19 mouse cellular contexts compared by ENCODE assay signal in the genomic region with DNA sequence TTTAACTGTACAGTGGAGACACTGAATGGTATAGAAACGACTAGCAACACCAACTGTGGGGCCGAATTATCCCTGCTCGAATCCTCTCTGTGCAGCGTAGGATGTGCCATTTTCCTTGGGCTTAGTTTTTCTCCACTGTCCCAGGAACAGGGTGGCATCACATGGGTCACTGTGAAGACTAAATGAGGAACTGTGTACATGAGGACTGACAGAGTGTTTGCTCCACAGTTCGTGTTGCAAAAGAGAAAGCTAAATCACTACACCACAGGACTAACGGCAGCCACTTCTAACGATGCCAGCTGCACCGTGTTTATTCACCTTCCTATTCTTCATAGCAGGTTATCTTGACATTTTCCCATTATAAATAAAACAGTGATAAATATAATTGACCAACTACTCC.
"Had no signal": no experiment of that assay in that cellular context is flagged by ENCODE, and none has a peak within 500 bp of the region (broad histone marks: within the 10 kb centered on the region; RNA-seq: fewer than 3 reads in every experiment).

No protein-coding gene starts in this region.

- H3K4me2 ChIP-seq: lung, embryonic 14.5 days; midbrain, embryonic 12.5 days; neural tube, embryonic 13.5 days; neural tube, embryonic 15.5 days; stomach, embryonic 15.5 days had no signal

- DNase-seq: lung, adult 18-20 months; lung, embryonic 14.5 days; lung, postnatal 10 days; lung, postnatal 4 days; midbrain, embryonic 14.5 days; retina, postnatal 1 day; right cerebral cortex, adult 18-20 months; right cerebral cortex, postnatal 25 days; thymus, adult 18-20 months; thymus, postnatal 14 days; thymus, postnatal 36 days had no signal

- H3K9me3 ChIP-seq: midbrain, embryonic 10.5 days; midbrain, embryonic 12.5 days; neural tube, embryonic 13.5 days; neural tube, embryonic 15.5 days; stomach, embryonic 15.5 days had no signal

- H3K4me3 ChIP-seq: midbrain, embryonic 10.5 days; midbrain, embryonic 12.5 days; myocyte; neural tube, embryonic 13.5 days; neural tube, embryonic 15.5 days; stomach, embryonic 15.5 days had no signal

- H3K27ac ChIP-seq: midbrain, embryonic 10.5 days; midbrain, embryonic 12.5 days; neural tube, embryonic 13.5 days; neural tube, embryonic 15.5 days; stomach, embryonic 15.5 days; stomach, postnatal 0 days had no signal

- H3K36me3 ChIP-seq: midbrain, embryonic 10.5 days; midbrain, embryonic 12.5 days; neural tube, embryonic 13.5 days; neural tube, embryonic 15.5 days; stomach, embryonic 15.5 days had no signal

- H3K9ac ChIP-seq: lung, embryonic 14.5 days; midbrain, embryonic 12.5 days; neural tube, embryonic 13.5 days; neural tube, embryonic 15.5 days; stomach, embryonic 15.5 days had no signal

- H3K4me1 ChIP-seq: stomach, embryonic 15.5 days had no signal

- H3K27me3 ChIP-seq: midbrain, embryonic 12.5 days; neural tube, embryonic 13.5 days; neural tube, embryonic 15.5 days; stomach, embryonic 15.5 days had no signal

- ATAC-seq: midbrain, embryonic 16.5 days had no signal
